Mouse (Mus musculus) layer of hippocampus, adult 8-10 months (tissue): ENCODE results near the gene Stxbp5. TPM values are rescaled to one million over a fixed set of nuclear protein-coding genes. Genes with fewer than 3 reads are reported as not detected.

Experiments
- DNase-seq, 2 experiments: peaks; one replicate each; pipeline ENCODE4 v3.0.0; 2022; ENCODE audit warnings: low spot score in 2 of 2
- total RNA-seq, 4 experiments: library from RNA; stranded (reverse); gene quantifications; 2 replicates each; pipeline ENCODE4 v1.2.4; 2022

Stxbp5 gene
- total RNA-seq, 4 experiments from 2014 or later = 101 to 117 (median 111) TPM

DNA sequence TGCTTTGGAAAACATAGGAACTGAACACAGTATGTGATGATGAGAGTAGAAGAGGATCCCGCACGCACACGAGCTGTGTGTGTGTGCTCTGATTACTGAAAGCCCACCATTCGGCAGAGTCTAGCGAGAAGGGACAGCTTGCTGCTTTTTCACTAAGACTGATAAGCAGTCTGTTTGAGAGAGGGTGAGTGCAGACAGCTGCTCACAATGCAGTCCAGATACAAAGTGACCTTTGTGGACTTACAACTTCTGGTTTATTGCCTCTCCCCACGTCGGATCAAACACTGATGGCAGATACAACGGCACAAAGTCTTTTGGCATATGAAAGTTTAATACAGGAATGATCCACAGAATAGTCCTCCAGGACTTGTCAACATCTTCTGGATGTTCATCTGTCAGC lies 140.6 kb downstream of the Stxbp5 start:
- DNase-seq = no peak

DNA sequence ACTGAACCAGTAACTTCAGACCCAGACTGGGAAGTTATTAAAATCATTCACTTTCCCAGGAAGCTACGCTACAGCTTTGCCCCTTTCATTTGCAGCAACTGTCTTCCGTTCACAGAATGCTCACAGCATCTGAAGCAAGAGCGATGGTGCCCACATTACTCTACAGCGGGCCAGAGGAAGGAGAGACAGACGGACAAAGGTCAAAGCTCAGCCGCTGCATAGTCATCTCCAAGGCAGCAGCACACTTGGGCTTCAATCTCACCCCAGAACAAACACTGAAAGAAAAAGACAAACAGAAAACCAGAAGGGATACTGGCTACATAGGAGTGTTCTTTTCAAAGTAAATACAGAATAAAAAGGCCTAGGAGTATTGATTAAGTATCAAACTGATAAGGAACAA lies 144.3 kb downstream of the Stxbp5 start:
- no peak for DNase-seq

DNA sequence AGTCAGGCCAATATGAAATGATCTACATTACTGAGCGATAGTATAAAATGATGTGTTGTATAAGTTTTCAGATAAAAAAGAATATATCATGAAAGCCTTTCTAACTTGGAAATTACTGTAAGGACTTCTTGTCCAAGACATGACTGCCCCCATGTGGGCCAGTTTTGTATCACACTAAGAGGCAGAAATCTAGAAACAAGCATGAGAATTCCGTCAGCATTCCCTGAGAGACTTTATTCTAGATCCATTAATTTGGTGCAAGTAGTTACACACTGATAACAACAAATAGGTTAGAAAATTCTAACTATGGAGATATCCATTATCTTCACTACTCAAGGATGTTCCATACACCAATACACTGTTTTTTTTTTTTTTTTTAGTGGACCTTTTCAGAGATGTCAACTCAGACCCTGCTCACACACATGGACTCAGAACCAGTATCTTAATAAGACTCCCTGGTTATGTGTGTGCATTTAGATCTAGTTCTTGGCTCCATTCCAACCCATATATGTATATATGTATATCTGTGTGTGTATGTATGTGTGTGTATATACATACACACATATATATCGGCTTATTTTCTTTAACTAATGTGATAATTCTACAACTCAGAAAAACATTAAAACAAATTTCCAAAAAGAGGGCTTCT lies 145.9 kb downstream of the Stxbp5 start:
- peak; percentile 53 to 78 for DNase-seq

DNA sequence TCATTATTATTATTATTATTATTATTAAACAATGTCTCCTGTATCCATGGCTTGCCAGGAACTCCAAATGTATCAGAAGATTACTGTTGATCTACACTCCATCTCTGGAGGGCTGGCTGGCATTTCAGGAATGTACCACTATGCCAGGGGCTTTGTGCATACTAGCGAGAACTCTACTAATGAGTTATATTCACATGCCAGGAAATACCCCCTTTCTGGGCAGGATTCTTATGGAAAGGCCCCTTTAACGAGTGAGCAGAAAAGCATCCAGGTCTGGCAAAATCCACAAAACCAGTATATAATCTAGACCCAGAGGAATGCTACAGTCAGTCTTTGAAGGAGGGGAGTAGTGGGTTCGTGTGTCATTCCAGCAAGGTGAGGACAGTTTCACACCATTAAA lies 167.0 kb downstream of the Stxbp5 start:
- DNase-seq = no peak

DNA sequence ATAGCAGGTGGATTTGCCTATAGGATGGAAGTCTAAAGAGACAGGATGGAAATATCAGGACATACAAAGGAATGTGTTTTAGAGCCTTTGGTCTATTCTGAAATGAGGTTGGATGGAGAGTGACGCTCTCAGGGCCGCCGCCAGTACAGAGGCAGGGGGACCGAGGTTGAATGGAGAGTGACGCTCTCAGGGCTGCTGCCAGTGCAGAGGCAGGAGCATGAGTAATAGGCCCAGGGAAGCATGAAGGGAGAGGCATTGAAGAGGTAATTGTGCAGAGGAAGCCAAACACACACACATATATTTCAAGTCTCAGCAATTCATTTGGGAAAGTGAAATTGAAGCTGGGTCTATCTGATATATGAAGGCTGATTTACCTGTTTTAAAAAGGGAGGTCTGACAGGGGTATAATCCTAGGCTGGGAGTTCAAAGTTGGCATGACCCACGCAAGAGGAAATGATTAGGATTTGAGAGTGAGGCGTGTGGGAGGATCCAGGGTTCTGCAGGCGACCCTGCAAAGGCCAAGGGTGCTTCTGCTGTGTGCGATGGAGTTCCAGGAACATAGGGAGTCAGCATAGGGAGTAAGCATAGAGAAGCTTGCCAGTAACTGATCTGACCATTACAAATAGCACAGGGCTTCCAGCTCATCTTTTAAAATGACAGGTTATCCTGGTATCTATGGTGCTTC lies 168.7 kb downstream of the Stxbp5 start:
- no peak for DNase-seq

DNA sequence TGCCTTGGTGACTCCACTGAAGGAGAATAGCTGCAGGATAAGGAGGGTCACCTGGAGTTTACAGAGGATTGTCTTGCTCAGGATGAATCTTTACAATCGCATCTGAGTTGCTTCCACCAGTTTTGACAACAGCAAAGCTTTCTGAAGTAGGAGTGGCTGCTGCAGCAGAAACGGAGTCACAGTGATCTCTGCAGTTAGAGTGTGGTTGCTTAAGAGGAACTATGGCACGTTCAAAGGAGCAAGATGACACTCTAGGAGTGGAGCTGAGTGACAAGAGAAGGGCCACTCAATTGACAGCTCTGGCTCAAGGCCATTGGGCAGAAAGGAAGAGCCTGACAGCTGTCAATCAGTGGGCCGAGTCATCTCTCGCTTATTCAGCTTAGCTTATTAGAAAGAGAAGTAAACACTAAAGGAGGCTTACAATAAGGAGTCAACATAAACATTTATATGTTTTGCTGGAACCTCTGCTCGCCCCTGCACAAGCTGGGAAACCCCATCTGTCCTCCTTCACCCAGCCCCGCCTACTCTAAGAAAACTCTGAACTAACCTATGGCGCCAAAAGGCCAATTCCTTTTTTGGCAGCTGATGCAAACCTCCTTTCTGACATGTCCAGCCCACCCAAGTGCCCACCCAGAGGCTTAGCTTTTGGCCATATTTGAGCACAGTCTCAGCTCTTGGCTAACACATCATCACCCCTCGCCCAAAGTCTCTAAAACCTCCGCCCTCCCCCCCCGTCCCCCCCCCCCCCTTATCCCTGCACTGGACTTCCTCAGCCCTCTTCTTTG lies 178.2 kb downstream of the Stxbp5 start:
- DNase-seq = no peak

DNA sequence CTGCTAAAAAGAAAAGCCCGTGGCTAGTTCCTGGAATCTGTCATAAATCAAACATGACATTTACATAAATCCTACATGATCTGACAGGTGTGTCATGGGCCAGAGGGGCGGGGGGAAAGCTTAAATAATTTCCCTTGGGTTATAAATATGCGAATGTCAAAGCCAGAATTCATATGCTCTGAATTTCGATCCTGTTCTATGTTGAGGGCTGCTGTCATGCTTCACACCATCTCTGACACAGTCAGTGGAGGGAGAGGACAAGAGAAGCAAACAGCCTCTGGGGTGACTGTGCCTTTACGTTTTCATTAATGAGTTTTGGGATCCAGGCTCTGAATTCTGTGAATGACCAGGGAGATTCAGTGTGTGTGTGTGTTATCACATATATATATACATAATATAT lies 180.9 kb downstream of the Stxbp5 start:
- no peak for DNase-seq

DNA sequence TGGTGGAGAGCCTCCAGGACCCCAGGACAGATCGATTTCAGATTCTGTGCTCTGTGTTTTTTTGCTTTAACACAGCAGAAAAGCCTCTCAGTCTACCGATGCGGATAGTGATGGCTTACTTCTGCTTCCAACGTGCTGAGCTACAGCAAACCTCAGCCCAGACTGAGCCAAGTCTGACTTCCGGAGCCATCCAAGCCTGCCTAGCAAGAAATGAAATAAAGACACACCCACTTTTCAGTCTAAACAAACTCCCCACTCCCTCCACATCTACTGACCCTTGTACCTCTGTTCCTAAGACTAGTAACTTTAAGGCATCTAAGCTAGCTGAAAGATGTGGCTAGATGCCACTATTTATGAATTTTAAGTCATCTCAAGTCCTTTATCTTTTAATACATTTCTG lies 182.8 kb downstream of the Stxbp5 start:
- no peak for DNase-seq

Other genes starting within 250 kb of the Stxbp5 start
- 10 to 100 TPM; 15.4 to 17.0 (median 16.5) TPM for gene Samd5, start 225.9 kb downstream of the Stxbp5 start, total RNA-seq